Mouse (Mus musculus) bone marrow, adult 2 months (tissue): Measurements from ENCODE around the gene Lrrc49. TPM values are rescaled to one million over a fixed set of nuclear protein-coding genes. Genes with fewer than 3 reads are reported as not detected.

Experiments
- H3K27ac ChIP-seq: fragments of 200-500 bp; 2 replicates; pipeline ENCODE4 v1.5.1; 2012; ENCODE audit warnings: low read depth, mild to moderate bottlenecking, control low read depth, inconsistent platforms, low read length; ENCODE audit not compliant: control insufficient read depth, poor library complexity, insufficient read depth
- H3K4me1 ChIP-seq: fragments of 200-500 bp; 2 replicates; pipeline ENCODE4 v1.6.1; 2011; ENCODE audit warnings: low read length; ENCODE audit not compliant: control insufficient read depth, insufficient read depth
- H3K4me3 ChIP-seq: fragments of 200-500 bp; replicated peaks from 2 replicates; pipeline ENCODE3; 2011; ENCODE audit warnings: mild to moderate bottlenecking, low read depth, low read length, control low read depth; ENCODE audit not compliant: control insufficient read depth
- CTCF ChIP-seq: fragments of 200-500 bp; IDR thresholded peaks from 2 replicates; pipeline ENCODE4 v1.5.1; 2011; ENCODE audit warnings: low read length, control low read depth; ENCODE audit not compliant: control insufficient read depth, insufficient read depth
- POLR2A ChIP-seq: fragments of 200-500 bp; IDR thresholded peaks from 2 replicates; pipeline ENCODE4 v1.6.1; 2011; ENCODE audit warnings: low read depth, mild to moderate bottlenecking, control low read depth, low read length, borderline replicate concordance; ENCODE audit not compliant: control insufficient read depth
- WGBS: fragments of 180-500 bp; shearing (Covaris S2); methylation state at CpG from one replicate; pipeline ENCODE4 v1.1.7; 2018; 5-methylcytosine and 5-hydroxymethylcytosine counted together
- polyA plus RNA-seq: library from polyadenylated mRNA; stranded (reverse); fragments of >200 nt; gene quantifications from 2 replicates; pipeline ENCODE4 v1.2.4, GENCODE M21; 2011; ENCODE audit warnings: low replicate concordance; ENCODE audit not compliant: missing spikeins, insufficient read depth, insufficient read length

Gene Lrrc49
- polyA plus RNA-seq: 0.40 TPM in 1 of 2 replicates, not detected in the other

GRCm38 (mm10) chr9:60687891-60688324 is at the start of gene Lrrc49:
TSS of gene Lrrc49 (minus strand) at chr9:60688158.
- under 1% methylated on average over 21 of the region's 21 CpGs for WGBS
- no peaks in the 10 kb centered on the region; the same call in 1 of the 2 replicates for H3K4me1 ChIP-seq
- no peak within 1 kb of the TSS for H3K27ac ChIP-seq
- H3K4me3 ChIP-seq: peak within 1 kb of the TSS; percentile 66
- TF ChIP-seq CTCF (no peak), POLR2A (no peak)

GRCm38 (mm10) chr9:60734321-60734720 is 46.4 kb upstream of the Lrrc49 start:
- WGBS: 86% methylated on average over 2 of the region's 2 CpGs

GRCm38 (mm10) chr9:60724968-60725367 is 37.0 kb upstream of the Lrrc49 start:
- H3K27ac ChIP-seq: no peak overlapping the region
- H3K4me3 ChIP-seq: no peak overlapping the region
- no peaks in the 10 kb centered on the region for H3K4me1 ChIP-seq
- WGBS: 83% methylated on average over 7 of the region's 7 CpGs
- no peak for TF ChIP-seq CTCF
- TF ChIP-seq POLR2A: no peak

More at GRCm38 (mm10) chr9:60734321-60734720, 46.4 kb upstream of the Lrrc49 start:
- Histone ChIP-seq H3K27ac (no peak overlapping the region), H3K4me3 (no peak overlapping the region), H3K4me1 (no peaks in the 10 kb centered on the region)
- TF ChIP-seq POLR2A (no peak), CTCF (no peak)

- 80% methylated on average over 3 of the region's 3 CpGs for WGBS
- H3K4me1 ChIP-seq: no peaks in the 10 kb centered on the region
- H3K4me3 ChIP-seq: no peak overlapping the region
- TF ChIP-seq CTCF (no peak), POLR2A (no peak)
- no peak overlapping the region for H3K27ac ChIP-seq
Measured at GRCm38 (mm10) chr9:60719687-60720086, 31.7 kb upstream of the Lrrc49 start.

- TF ChIP-seq CTCF: peak; percentile 50
- TF ChIP-seq POLR2A: no peak
- Histone ChIP-seq H3K4me3 (no peak overlapping the region), H3K4me1 (no peaks in the 10 kb centered on the region), H3K27ac (no peak overlapping the region)
- 41% methylated on average over 3 of the region's 3 CpGs for WGBS
Measured at GRCm38 (mm10) chr9:60718284-60718683, 30.3 kb upstream of the Lrrc49 start.

- Histone ChIP-seq H3K27ac (no peak overlapping the region), H3K4me1 (no peaks in the 10 kb centered on the region), H3K4me3 (no peak overlapping the region)
- 53% methylated on average over 5 of the region's 5 CpGs for WGBS
- no peak for TF ChIP-seq POLR2A
- no peak for TF ChIP-seq CTCF
Measured at GRCm38 (mm10) chr9:60715828-60716227, 27.9 kb upstream of the Lrrc49 start.

- WGBS: 85% methylated on average over 4 of the region's 4 CpGs
- TF ChIP-seq CTCF (no peak), POLR2A (no peak)
Measured at GRCm38 (mm10) chr9:60715271-60715670, 27.3 kb upstream of the Lrrc49 start.

GRCm38 (mm10) chr9:60714191-60714590 is 26.2 kb upstream of the Lrrc49 start:
- no peak for TF ChIP-seq POLR2A
- no peak for TF ChIP-seq CTCF
- Histone ChIP-seq H3K4me1 (no peaks in the 10 kb centered on the region), H3K4me3 (no peak overlapping the region), H3K27ac (no peak overlapping the region)
- 82% methylated on average over 6 of the region's 6 CpGs for WGBS

More at GRCm38 (mm10) chr9:60715271-60715670, 27.3 kb upstream of the Lrrc49 start:
- Histone ChIP-seq H3K27ac (no peak overlapping the region), H3K4me1 (no peaks in the 10 kb centered on the region), H3K4me3 (no peak overlapping the region)

- H3K27ac ChIP-seq: no peak overlapping the region
- no peak overlapping the region for H3K4me3 ChIP-seq
- TF ChIP-seq POLR2A (no peak), CTCF (no peak)
- H3K4me1 ChIP-seq: no peaks in the 10 kb centered on the region
- WGBS: 63% methylated on average over 4 of the region's 4 CpGs
Measured at GRCm38 (mm10) chr9:60713616-60714015, 25.7 kb upstream of the Lrrc49 start.
